Mouse (Mus musculus) midbrain, embryonic 16.5 days (tissue): ENCODE data around the gene Magi1. TPM values are rescaled to one million over a fixed set of nuclear protein-coding genes. Genes with fewer than 3 reads are reported as not detected.

Experiments
- ATAC-seq: fragments of 200-750 bp; cut with Nextera tagmentation; 2 replicates; pipeline ENCODE4 v1.8.0; 2017; ENCODE audit warnings: moderate TSS enrichment
- H3K27ac ChIP-seq: fragments of 300-500 bp; sonication (generic); 2 replicates; pipeline ENCODE4 v1.5.1; 2014; ENCODE audit warnings: mild to moderate bottlenecking, low read length, mixed read lengths
- H3K27me3 ChIP-seq: fragments of 300-500 bp; sonication (generic); 2 replicates; pipeline ENCODE4 v1.6.1; 2014; ENCODE audit warnings: low read depth, low read length, mixed read lengths; ENCODE audit not compliant: control insufficient read depth, insufficient read depth
- H3K36me3 ChIP-seq: fragments of 300-500 bp; sonication (generic); 2 replicates; pipeline ENCODE4 v1.6.1; 2014; ENCODE audit warnings: mild to moderate bottlenecking, low read length, moderate library complexity, mixed read lengths; ENCODE audit not compliant: control insufficient read depth, insufficient read depth
- H3K4me1 ChIP-seq: fragments of 300-500 bp; sonication (generic); 2 replicates; pipeline ENCODE4 v1.6.1; 2014; ENCODE audit warnings: mild to moderate bottlenecking, low read length, mixed read lengths; ENCODE audit not compliant: control insufficient read depth, insufficient read depth
- H3K4me2 ChIP-seq: fragments of 300-500 bp; sonication (generic); 2 replicates; pipeline ENCODE4 v1.6.1; 2014; ENCODE audit warnings: mild to moderate bottlenecking, low read length, mixed read lengths
- H3K4me3 ChIP-seq: fragments of 300-500 bp; sonication (generic); 2 replicates; pipeline ENCODE4 v1.5.1; 2014; ENCODE audit warnings: low read depth, mild to moderate bottlenecking, low read length, moderate library complexity, mixed read lengths
- H3K9ac ChIP-seq: fragments of 300-500 bp; sonication (generic); 2 replicates; pipeline ENCODE4 v1.6.1; 2014; ENCODE audit warnings: low read depth, low read length, mixed read lengths
- H3K9me3 ChIP-seq: fragments of 300-500 bp; sonication (generic); replicated peaks from 2 replicates; pipeline ENCODE4 v1.6.1; 2014; ENCODE audit warnings: mild to moderate bottlenecking, low read length, mixed read lengths; ENCODE audit not compliant: control insufficient read depth, poor library complexity, severe bottlenecking
- WGBS: fragments of 180-500 bp; shearing (Covaris S2); extraction: QIAGEN DNeasy Blood & Tissue Kit; methylation state at CpG from one replicate; pipeline ENCODE4 v1.1.7; 2014; 5-methylcytosine and 5-hydroxymethylcytosine counted together
- polyA plus RNA-seq: library from polyadenylated mRNA; unstranded; fragments of >200 nt; fragmentation: Nextera tagmentation; extraction: Ambion mirVana; gene quantifications from 2 replicates; pipeline ENCODE4 v1.2.1, GENCODE M21; 2015

Magi1 gene
- polyA plus RNA-seq, 1 experiment from 2014 or later, result 34.6 TPM

DNA sequence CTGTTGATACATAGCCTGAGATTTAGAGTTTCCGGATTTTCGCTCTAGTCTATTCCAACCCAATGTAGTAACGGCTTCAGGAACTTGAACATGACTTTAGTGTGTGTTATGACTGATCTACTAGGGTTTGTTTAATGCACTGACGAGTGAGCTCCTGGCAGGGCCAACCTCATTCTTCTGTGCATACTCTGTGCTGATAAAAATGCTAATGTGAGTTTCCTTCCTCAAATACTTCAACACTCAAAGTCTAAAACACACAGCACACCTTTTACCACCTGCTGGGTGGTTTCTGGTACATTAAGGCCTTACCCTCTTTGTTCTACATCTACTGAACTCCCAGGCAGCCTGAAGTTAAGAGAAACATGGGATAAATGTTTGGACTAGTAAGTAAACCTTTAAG lies 157.0 kb downstream of the Magi1 start:
- ATAC-seq, result no peak
- Histone ChIP-seq H3K9me3 (no peaks in the 10 kb centered on the region), H3K27me3 (no peaks in the 10 kb centered on the region), H3K4me2 (no peak overlapping the region), H3K4me1 (peaks cover 1% of the 10 kb centered on the region; the same call in 1 of the 2 replicates), H3K27ac (no peak overlapping the region), H3K4me3 (no peak overlapping the region), H3K36me3 (no peaks in the 10 kb centered on the region), H3K9ac (no peak overlapping the region)
- WGBS, result 91% methylated on average over 4 of the region's 4 CpGs

DNA sequence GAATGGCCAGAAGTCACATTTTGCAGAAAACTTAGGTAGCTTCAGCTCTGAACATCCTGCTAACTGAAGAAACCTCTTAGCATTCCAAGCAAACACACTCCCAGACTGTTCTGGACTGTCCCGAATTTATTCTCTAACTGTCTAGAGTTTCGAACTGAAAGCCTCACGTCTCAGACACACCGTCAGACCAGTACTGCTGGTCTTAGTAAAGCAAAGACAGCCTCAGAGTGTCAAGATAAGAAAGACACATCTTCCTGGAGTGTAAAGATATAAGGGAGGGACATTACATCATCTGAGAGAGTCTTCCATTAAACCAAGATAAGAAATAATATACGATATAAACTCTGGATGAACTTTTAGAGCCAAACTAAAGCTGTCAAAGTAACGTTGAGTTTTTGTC lies 158.6 kb downstream of the Magi1 start:
- Histone ChIP-seq H3K9me3 (no peaks in the 10 kb centered on the region), H3K4me1 (0 out of 2 replicates have a peak, but pooled peaks cover 3% of the 10 kb centered on the region), H3K27me3 (no peaks in the 10 kb centered on the region), H3K4me3 (no peak overlapping the region), H3K27ac (no peak overlapping the region), H3K9ac (no peak overlapping the region), H3K36me3 (no peaks in the 10 kb centered on the region), H3K4me2 (no peak overlapping the region)
- 88% methylated on average over 6 of the region's 6 CpGs for WGBS
- ATAC-seq, result no peak

DNA sequence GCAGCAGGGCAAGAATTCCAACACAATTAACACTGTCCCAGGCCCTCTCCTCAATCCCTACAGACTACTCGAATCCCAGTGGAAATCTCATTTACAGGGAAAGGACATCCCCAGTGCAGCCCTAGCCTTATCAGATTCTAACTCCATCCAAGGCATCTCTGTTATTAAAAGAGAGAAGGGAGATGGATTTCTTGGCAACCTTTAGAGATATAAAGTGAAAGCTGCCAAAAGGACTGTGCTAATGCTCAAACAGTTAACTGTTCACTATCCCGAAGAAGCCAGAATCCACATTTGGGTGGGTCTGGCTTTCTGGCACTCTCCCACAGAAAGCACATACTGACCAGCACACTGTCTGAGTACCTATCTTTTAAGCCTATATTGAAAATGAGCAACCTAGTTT lies 159.4 kb downstream of the Magi1 start:
- ATAC-seq, result no peak
- H3K4me3 ChIP-seq, result no peak overlapping the region
- 0 out of 2 replicates have a peak, but pooled peaks cover 3% of the 10 kb centered on the region for H3K4me1 ChIP-seq
- H3K9me3 ChIP-seq, result no peaks in the 10 kb centered on the region
- H3K27ac ChIP-seq, result no peak overlapping the region
- H3K27me3 ChIP-seq, result no peaks in the 10 kb centered on the region
- WGBS, result 76% methylated on average over 2 of the region's 2 CpGs
- H3K36me3 ChIP-seq, result no peaks in the 10 kb centered on the region
- no peak overlapping the region for H3K9ac ChIP-seq
- H3K4me2 ChIP-seq, result no peak overlapping the region

DNA sequence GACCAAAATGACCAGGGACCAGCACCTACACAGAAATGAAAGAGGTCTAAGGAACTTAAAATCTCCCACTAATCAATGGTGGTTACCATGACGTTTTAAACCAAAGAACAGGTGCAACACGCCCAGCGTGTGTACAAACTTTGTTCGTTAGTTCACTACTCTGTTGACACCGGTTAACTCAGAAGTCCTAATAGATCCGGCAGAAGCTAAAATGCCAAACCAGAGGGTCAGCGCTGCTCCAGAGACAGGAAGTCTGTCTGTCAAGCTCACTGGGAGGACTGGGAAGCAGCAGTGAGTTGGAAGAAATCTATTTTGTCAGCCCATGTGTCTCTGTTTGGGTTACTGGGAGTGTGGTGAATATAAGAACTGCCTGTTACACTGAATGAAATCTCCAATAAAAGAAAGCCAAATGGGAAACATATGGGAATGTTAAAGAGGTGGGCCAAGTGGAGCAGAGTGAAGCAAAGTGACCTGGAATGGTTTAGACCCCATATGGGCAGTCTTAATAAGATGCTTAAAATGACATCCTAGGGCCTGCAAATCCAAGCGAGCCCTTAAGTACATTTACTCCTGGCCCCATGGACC lies 161.1 kb downstream of the Magi1 start:
- H3K4me2 ChIP-seq, result no peak overlapping the region
- H3K9me3 ChIP-seq, result no peaks in the 10 kb centered on the region
- H3K9ac ChIP-seq, result no peak overlapping the region
- no peak overlapping the region for H3K4me3 ChIP-seq
- no peak overlapping the region for H3K27ac ChIP-seq
- H3K27me3 ChIP-seq, result no peaks in the 10 kb centered on the region
- no peak for ATAC-seq
- 0 out of 2 replicates have a peak, but pooled peaks cover 3% of the 10 kb centered on the region for H3K4me1 ChIP-seq
- no peaks in the 10 kb centered on the region for H3K36me3 ChIP-seq
- WGBS, result 74% methylated on average over 8 of the region's 8 CpGs

DNA sequence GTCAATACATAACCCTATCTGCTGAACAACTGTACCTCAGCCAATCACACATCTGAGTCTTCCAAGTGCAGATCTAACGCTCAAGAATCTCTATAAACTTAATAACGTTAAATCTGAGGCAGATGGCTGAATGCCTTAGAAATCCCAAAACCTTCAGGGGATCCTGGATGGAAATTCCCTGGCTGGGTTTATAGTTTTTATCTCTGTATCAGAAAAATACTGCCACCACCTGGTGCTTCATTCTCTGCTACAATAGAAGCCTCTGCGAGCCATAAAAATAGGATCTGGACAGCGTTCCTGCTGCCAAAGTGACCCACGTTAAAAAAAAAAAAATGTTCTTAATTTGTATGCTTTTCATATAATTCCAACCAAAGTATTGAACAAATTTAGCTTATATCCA lies 162.2 kb downstream of the Magi1 start:
- no peak for ATAC-seq
- Histone ChIP-seq H3K9ac (no peak overlapping the region), H3K27ac (no peak overlapping the region), H3K4me2 (no peak overlapping the region), H3K36me3 (no peaks in the 10 kb centered on the region), H3K9me3 (no peaks in the 10 kb centered on the region), H3K27me3 (no peaks in the 10 kb centered on the region), H3K4me1 (0 out of 2 replicates have a peak, but pooled peaks cover 3% of the 10 kb centered on the region), H3K4me3 (no peak overlapping the region)
- 48% methylated on average over 5 of the region's 5 CpGs for WGBS

DNA sequence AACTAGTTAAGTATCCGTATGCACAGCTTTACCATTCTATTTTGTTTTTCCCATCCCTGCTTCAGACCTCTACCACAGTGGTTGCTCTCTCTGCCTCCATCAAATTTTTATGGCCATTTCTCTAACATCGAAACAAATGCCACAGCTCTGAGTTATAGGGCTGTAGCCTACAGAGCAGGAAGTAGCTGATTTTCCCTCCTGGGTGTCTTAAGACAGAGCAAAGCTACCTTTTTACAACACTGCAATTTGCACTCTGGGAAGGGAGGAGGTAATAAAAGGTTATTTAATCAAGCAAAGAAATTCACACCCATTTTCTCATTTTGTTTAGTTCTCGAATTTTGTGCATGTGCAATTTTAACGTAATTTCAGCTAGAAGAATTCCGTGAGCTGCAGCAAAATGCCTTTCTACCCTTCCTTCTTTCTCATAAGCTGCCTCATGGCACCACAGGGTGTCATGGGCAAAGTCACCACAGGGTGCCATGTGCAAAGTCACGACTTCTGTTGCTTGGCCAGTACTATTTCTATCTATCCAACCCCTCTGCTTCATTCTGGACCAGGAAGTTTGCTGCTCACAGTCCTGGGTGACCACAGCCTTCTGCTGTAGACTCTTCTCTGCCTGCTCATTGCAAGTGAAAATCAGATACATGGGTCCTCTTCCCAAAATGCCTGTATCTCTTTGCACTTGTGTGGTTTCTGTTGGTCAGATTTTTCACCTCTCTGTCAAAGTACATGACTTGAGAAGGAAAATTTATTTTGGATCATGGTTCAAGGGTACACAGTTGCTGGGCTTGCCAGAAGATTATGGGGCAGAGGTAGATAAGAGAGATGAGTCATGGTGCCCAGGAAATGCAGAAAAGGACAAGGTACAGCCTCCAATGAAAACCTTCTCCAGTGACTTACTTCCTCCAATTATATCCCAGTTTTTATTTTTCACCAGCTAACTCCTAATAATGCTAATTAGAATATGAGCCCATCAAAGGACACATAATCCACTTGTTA lies 167.0 kb downstream of the Magi1 start:
- WGBS, result 84% methylated on average over 6 of the region's 6 CpGs
- Histone ChIP-seq H3K4me3 (no peak overlapping the region), H3K4me1 (0 out of 2 replicates have a peak, but pooled peaks cover 3% of the 10 kb centered on the region), H3K9me3 (no peaks in the 10 kb centered on the region), H3K9ac (no peak overlapping the region), H3K27me3 (no peaks in the 10 kb centered on the region), H3K4me2 (no peak overlapping the region), H3K27ac (no peak overlapping the region), H3K36me3 (no peaks in the 10 kb centered on the region)
- no peak for ATAC-seq

DNA sequence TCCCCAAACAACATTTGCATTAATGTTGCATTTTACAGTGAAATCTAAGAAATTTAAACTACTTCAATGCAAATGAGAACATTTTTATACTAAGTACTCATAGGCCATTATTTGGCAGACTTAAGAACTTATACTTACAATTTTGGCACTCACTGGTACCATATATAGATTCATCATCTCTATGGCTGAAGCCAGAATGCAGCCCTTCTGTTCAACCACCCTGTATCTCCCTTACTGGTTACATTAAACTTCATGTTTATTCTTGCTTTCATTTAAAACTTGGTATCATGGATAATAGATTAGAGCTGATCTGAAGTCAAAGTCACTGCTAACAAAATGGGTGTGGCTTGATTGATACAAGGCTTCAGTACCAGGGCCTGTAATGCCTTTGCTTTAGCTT lies 171.9 kb downstream of the Magi1 start:
- Histone ChIP-seq H3K9me3 (no peaks in the 10 kb centered on the region), H3K9ac (no peak overlapping the region)

DNA sequence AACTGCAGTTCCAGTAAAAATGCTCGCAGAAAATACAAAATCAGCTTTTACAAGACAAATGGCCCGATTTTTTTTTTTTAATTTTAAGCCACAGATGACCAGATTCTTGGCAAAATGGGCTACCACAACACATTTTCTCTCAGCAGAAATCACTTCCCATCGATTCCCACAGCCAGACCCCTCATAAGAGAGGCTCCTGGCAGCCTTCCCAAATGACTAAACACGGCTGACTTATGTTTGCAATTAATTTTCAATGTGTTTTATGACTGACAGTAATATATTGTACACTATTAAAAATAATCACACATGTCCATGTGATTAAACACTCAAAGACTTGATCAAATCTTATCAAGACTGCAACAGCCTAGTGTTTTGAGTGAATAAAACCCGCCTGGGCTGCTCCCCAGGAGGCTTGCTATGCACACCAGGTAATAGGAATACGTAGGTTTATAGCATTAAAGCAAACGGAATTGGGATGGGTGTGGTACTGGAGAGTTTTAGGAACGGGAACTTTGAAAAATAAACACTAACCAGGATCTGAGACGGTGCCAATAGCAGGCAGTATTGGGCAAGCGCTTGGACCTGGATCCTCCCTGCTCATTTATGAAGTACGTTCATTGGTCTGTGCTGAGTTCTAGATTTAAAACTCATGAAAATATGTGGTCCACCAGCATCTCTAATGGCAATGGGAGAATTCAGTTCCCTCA lies 176.2 kb downstream of the Magi1 start:
- Histone ChIP-seq H3K9ac (no peak overlapping the region), H3K27ac (no peak overlapping the region), H3K36me3 (no peaks in the 10 kb centered on the region), H3K4me2 (no peak overlapping the region), H3K4me3 (no peak overlapping the region), H3K4me1 (no peaks in the 10 kb centered on the region), H3K27me3 (no peaks in the 10 kb centered on the region), H3K9me3 (no peaks in the 10 kb centered on the region)
- no peak for ATAC-seq
- WGBS, result 81% methylated on average over 11 of the region's 11 CpGs

More for the DNA sequence above, 171.9 kb downstream of the Magi1 start:
- no peaks in the 10 kb centered on the region for H3K4me1 ChIP-seq
- no peak overlapping the region for H3K27ac ChIP-seq
- no peak overlapping the region for H3K4me2 ChIP-seq
- no peaks in the 10 kb centered on the region for H3K27me3 ChIP-seq
- no peak overlapping the region for H3K4me3 ChIP-seq
- no peaks in the 10 kb centered on the region for H3K36me3 ChIP-seq
- ATAC-seq, result no peak
